Mouse (Mus musculus) spleen, adult 12 weeks (tissue): ENCODE results near the gene Tmem158.

Experiments used
- DNase-seq: peaks from one replicate; pipeline ENCODE4 v3.0.0; 2022; ENCODE audit warnings: low spot score

Gene Tmem158

DNA sequence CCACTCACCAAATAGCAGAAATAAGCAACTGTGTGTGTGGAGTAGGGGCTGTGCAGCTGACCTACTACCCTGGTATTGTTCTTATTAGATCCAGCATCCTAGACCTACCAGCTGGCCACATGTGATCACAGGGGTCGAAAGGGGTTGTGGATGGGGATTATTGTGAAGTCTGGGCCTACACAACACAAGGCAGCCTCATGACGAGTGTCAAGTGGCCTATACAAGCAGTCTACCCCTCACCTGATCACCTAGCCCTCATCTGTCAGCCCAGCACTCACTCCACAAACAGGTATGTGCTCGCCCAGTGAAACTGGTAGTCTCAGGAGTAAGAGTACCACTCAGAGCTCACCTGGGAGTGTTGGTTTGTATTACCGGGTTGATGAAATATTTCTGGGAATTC lies 15.4 kb downstream of the Tmem158 start:
- no peak for DNase-seq

- no peak for DNase-seq
Measured at GRCm38 (mm10) chr9:123243988-123244387, 16.6 kb downstream of the Tmem158 start.

GRCm38 (mm10) chr9:123241191-123241590 lies 19.4 kb downstream of the Tmem158 start:
- DNase-seq: no peak

- DNase-seq: no peak
Measured at GRCm38 (mm10) chr9:123240751-123241150, 19.8 kb downstream of the Tmem158 start.

- DNase-seq: no peak
Measured at GRCm38 (mm10) chr9:123240271-123240670, 20.3 kb downstream of the Tmem158 start.

- DNase-seq: no peak
Measured at GRCm38 (mm10) chr9:123239651-123240050, 20.9 kb downstream of the Tmem158 start.

DNA sequence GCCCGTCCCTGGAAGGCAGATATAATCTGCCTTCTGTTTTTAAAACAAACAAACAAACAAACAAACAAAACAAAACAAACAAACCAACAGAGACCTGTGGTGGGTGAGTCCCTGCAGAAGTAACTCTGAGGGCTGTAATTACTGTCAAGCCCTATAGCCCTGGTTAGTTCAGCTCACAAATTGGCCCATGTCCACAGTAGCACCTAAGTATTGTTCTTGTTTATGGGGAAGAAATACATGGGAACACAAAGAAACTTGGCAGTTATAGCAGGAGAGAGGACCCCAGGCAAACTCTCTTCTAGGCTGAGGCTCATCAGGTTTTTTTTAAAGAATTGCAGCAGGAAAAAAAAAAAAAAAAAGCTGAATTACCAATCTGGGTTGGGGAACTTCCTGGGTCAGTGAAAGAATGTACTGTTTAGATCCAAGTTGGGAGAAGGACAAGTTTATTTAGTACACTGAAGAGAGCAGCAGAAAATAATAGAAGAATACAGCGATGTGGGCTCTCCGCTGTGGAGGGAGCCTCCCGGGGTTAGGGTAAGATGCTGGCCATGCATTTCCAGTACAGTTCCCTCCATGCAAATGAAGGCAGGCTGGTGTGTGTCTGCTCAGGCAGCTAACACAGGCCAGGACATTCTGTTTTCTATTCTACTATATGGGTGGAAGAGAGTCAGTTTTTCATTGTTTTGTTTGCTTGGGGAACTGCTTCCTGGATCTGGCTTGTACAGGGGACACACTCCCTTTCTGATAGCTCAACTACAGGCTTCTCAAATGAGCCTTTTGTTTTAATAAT lies 22.1 kb downstream of the Tmem158 start:
- DNase-seq: no peak

- DNase-seq: no peak
Measured at GRCm38 (mm10) chr9:123237739-123238138, 22.8 kb downstream of the Tmem158 start.

- DNase-seq: no peak
Measured at GRCm38 (mm10) chr9:123235621-123236020, 24.9 kb downstream of the Tmem158 start.

DNA sequence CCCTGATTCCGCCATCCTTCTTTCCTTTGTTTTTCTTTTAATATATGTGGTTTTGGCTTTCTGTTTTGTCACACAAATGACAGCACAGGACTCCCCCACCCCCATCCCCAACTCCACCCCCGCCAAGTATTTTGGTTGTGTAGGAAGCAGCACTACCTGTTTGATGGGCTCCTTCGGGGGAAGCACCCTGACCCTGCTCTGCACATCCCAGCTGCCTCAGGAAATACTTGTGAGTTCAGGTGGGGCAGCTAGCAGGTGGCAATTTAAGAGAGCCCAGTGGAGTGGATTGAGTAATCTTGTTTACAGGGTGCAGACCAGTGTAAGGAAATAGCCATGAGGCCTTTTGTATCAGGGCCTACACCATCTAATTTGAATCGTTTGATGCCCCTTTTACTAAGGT lies 30.7 kb downstream of the Tmem158 start:
- DNase-seq: no peak

- DNase-seq: no peak
Measured at GRCm38 (mm10) chr9:123228671-123229070, 31.9 kb downstream of the Tmem158 start.

DNA sequence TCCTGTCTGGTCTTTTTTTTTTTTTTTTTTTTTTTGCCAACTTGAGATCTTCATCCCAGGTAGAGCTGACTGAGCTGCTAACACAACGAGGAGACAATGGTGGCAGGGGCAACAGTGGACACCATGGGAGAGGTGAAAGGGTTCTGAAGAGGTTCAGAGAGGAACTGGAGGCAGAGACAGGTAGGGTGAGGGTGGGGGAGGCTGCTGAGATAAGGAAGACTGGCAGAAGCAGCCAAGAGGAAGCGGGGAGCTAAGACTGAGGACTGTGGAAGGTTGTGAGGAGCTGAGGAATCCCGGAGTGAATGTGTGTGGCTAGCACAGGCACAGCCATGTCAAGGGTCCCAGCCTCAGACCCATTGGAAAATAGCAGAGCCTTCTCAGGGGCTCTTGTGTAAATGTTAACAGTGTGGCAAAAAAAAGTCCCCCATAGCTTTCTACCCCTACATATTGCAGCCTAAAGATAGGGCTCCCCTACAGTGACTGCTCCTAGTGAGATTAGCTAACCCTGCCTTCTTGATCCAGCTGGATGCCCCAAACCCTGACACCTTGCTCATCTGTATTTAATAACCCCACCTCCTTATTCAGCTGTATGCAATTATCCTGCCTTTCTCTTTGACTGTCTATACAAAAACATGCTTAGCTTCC lies 33.3 kb downstream of the Tmem158 start:
- peak; percentile 6 for DNase-seq

GRCm38 (mm10) chr9:123224863-123225431 lies 35.6 kb downstream of the Tmem158 start:
- DNase-seq: no peak

GRCm38 (mm10) chr9:123219826-123220225 lies 40.7 kb downstream of the Tmem158 start:
- no peak for DNase-seq

GRCm38 (mm10) chr9:123215621-123216440 lies 44.7 kb downstream of the Tmem158 start, which contains the start of gene Cdcp1:
Cdcp1 (minus strand) TSS chr9:123216038.
- no peak for DNase-seq

DNA sequence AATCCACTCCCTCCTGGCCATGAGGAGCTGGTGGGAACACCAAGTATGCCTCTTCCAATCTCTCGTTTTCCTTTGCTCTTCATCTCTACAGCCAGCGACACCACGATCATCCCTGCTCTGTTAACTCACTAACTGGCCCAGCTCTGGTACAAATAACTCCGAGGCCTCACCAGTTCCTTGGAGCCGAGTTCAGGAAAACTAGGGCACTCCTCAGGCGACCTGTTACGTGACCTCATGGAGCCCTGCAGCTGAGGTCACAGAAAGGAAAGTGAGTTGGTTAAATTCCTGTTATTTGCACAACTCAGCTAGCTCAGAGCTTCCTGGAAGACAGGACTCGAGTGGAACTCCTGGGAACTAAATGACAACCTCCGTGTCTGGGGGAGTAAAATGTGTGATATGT lies 47.2 kb downstream of the Tmem158 start:
- DNase-seq: no peak
